Mouse (Mus musculus): Measurements from ENCODE around the gene Myod1. TPM values are rescaled to one million over a fixed set of nuclear protein-coding genes. Genes with fewer than 3 reads are reported as not detected.

Myod1 gene
- polyA plus RNA-seq, 1 experiment from 2014 or later, result 0.14 TPM

DNA sequence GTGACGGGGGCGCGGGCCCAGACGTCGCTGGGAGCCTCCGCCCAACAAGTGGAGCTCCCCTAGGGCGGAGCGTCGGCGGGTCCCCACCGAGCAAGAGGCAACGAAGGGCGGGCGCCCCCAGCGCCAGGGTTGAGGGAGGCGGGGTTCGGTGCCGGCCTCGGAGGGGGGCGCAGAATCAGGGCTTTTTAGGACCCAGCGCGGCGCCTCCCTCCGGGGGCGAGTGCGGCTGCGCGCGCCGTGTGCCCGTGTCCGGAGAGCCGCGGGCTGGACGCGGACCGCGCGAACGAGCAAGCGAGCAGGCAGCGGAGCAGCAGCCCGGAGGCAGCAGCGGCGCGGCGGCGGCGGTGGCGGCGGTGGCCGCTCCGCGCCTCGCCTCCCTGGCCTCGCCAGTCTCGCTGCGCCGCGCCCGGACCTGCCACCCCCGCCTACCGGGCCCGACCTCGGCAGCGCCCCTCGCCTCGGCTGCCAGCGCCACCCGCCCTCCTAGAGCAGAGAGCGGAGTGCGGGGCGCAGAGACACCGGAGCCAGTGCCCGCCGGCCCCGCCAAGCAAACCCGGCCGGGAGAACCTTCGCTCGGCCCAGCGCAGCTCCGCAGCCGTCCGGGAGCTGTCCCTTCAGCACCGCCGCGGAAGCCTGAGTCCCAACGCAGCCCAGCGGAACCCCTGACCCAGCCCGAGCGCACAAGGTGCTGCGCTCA, 20.1 kb downstream of the Myod1 start, which contains the start of gene Kcnc1:
TSS of gene Kcnc1 (plus strand) at position 267 of the 697 bp plus-strand sequence.
- peak within 1 kb of the TSS; percentile 95 for H3K4me3 ChIP-seq (replicated peaks; ENCODE audit: low read length)
- ATAC-seq, result peak; percentile 66
- H3K27me3 ChIP-seq (replicated peaks; ENCODE audit: control insufficient read depth, insufficient read depth, low read length), result peaks cover 22% of the 10 kb centered on the region
- 0% methylated on average over 47 of the region's 93 CpGs for WGBS
- peaks cover 47% of the 10 kb centered on the region for H3K4me1 ChIP-seq (replicated peaks; ENCODE audit: control insufficient read depth, insufficient read depth, low read length)
- H3K27ac ChIP-seq (ENCODE audit: low read length), result peak within 1 kb of the TSS; percentile 79
- peak within 1 kb of the TSS; percentile 87 for H3K4me2 ChIP-seq (ENCODE audit: low read length)
- H3K9me3 ChIP-seq (ENCODE audit: control insufficient read depth, low read length), result no peaks in the 10 kb centered on the region
- no peaks in the 10 kb centered on the region for H3K36me3 ChIP-seq (ENCODE audit: control insufficient read depth, insufficient read depth)
- H3K9ac ChIP-seq (replicated peaks; ENCODE audit: low read depth, low read length), result peak within 1 kb of the TSS; percentile 94

DNA sequence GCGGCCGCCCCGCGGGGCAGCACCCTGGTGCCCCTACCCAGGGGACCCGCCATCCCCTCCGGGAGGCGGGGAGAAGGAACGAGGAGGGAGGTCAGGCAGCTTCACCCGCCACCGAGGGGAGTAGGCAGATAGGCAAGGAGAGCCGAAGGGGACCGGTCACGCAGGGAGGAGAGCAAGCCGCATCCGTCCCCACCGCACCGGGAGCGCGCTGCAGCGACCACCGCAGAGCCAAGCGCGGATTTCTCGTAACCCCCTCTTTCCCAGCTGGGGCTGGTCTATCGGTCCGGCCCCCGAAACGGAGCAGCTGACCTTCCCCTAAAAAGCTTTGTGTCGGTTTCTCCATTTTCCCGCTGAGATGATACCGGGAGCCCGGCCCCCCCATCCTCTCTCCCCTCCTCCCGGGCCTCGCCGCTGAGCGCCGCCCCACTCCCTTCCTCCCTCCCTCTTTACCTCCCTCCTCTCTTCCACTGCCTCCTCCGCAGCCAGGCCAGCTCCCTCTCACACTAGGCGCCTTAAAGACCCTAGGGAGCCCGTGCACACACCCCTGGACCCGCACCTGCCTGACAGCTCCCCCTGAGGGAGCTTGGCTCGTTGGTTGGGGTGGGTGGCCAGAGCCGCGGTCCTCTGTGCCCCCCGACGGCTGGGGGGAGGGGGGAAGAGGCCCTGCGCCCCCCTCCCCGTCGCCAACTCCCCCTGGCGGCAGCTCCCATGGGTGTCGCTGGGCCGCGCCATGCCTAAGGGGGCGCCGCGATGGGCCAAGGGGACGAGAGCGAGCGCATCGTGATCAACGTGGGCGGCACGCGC, 20.9 kb downstream of the Myod1 start:
- Histone ChIP-seq H3K9ac (replicated peaks; ENCODE audit: low read depth, low read length) (peak overlapping the region; percentile 94), H3K9me3 (ENCODE audit: control insufficient read depth, low read length) (no peaks in the 10 kb centered on the region), H3K27ac (ENCODE audit: low read length) (peak overlapping the region; percentile 79), H3K4me2 (ENCODE audit: low read length) (peak overlapping the region; percentile 87), H3K27me3 (replicated peaks; ENCODE audit: control insufficient read depth, insufficient read depth, low read length) (peaks cover 22% of the 10 kb centered on the region), H3K4me1 (replicated peaks; ENCODE audit: control insufficient read depth, insufficient read depth, low read length) (peaks cover 50% of the 10 kb centered on the region), H3K36me3 (ENCODE audit: control insufficient read depth, insufficient read depth) (no peaks in the 10 kb centered on the region), H3K4me3 (replicated peaks; ENCODE audit: low read length) (peak overlapping the region; percentile 95)
- WGBS, result under 1% methylated on average over 54 of the region's 64 CpGs
- ATAC-seq, result peak; percentile 71

DNA sequence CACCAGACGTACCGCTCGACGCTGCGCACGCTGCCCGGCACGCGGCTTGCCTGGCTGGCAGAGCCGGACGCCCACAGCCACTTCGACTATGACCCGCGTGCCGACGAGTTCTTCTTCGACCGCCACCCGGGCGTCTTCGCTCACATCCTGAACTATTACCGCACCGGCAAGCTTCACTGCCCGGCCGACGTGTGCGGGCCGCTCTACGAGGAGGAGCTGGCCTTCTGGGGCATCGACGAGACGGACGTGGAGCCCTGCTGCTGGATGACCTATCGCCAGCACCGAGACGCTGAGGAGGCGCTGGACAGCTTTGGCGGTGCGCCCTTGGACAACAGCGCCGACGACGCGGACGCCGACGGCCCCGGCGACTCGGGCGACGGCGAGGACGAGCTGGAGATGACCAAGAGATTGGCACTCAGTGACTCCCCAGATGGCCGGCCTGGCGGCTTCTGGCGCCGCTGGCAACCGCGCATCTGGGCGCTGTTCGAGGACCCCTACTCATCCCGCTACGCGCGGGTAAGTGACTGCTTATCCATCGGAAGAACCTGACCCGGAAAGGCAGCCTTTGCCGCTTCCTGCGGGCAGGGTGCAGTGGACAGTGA, 21.6 kb downstream of the Myod1 start:
- no peaks in the 10 kb centered on the region for H3K9me3 ChIP-seq (ENCODE audit: control insufficient read depth, low read length)
- WGBS, result 10% methylated on average over 70 of the region's 70 CpGs
- H3K36me3 ChIP-seq (ENCODE audit: control insufficient read depth, insufficient read depth), result no peaks in the 10 kb centered on the region
- peak overlapping the region; percentile 87 for H3K4me2 ChIP-seq (ENCODE audit: low read length)
- H3K4me1 ChIP-seq (replicated peaks; ENCODE audit: control insufficient read depth, insufficient read depth, low read length), result peaks cover 50% of the 10 kb centered on the region
- H3K4me3 ChIP-seq (replicated peaks; ENCODE audit: low read length), result peak overlapping the region; percentile 95
- H3K27ac ChIP-seq (ENCODE audit: low read length), result no peak overlapping the region
- peaks cover 22% of the 10 kb centered on the region for H3K27me3 ChIP-seq (replicated peaks; ENCODE audit: control insufficient read depth, insufficient read depth, low read length)
- H3K9ac ChIP-seq (replicated peaks; ENCODE audit: low read depth, low read length), result peak overlapping the region; percentile 94
- no peak for ATAC-seq

DNA sequence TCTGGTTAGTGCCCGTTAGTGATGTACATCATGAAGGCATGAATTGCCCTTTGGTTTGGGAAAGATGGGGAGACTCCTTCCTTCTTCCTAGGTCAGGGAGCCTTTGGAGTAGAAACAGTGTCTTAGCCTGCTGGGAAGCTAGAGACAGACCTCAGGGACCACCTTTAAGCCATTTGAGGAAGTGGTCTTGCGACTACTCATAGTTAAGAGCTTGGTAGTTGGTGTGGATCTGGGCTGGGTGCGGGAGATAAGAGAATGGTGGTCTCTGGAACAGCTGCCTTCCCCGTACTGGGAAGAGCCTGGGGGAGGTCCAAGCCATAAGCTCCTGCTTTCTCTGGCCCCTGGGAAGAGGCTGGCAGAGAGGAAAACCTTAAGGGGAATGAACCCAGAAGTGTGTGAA, 22.3 kb downstream of the Myod1 start:
- Histone ChIP-seq H3K36me3 (ENCODE audit: control insufficient read depth, insufficient read depth) (no peaks in the 10 kb centered on the region), H3K9ac (replicated peaks; ENCODE audit: low read depth, low read length) (peak overlapping the region; percentile 19; the same call in 1 of the 2 replicates), H3K4me1 (replicated peaks; ENCODE audit: control insufficient read depth, insufficient read depth, low read length) (peaks cover 47% of the 10 kb centered on the region), H3K27me3 (replicated peaks; ENCODE audit: control insufficient read depth, insufficient read depth, low read length) (peaks cover 22% of the 10 kb centered on the region), H3K4me3 (replicated peaks; ENCODE audit: low read length) (peak overlapping the region; percentile 95), H3K9me3 (ENCODE audit: control insufficient read depth, low read length) (no peaks in the 10 kb centered on the region), H3K27ac (ENCODE audit: low read length) (no peak overlapping the region), H3K4me2 (ENCODE audit: low read length) (peak overlapping the region; percentile 87)
- 61% methylated on average over 4 of the region's 4 CpGs for WGBS
- no peak for ATAC-seq

DNA sequence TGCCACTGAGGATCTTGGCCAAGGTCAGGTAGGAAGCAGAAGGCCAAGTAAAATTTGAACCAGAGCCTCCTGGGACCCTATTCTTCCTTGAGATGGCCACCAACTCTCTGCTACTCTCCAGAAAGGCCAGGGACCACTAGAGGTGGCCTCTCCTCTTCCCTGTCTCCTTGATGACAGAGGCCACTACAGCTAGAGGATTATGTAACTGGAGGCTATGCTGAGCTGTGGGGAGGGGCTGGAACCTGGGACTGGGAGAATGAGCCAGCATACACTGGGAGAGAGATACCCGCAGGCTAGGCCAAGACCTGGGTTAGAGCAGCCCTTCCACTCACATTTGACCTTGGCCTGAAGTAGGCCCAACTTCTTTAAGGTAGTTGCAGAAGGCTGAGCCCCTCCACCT, 23.4 kb downstream of the Myod1 start:
- Histone ChIP-seq H3K9me3 (ENCODE audit: control insufficient read depth, low read length) (no peaks in the 10 kb centered on the region), H3K27ac (ENCODE audit: low read length) (no peak overlapping the region), H3K27me3 (replicated peaks; ENCODE audit: control insufficient read depth, insufficient read depth, low read length) (peaks cover 17% of the 10 kb centered on the region), H3K4me3 (replicated peaks; ENCODE audit: low read length) (peak overlapping the region; percentile 34), H3K4me1 (replicated peaks; ENCODE audit: control insufficient read depth, insufficient read depth, low read length) (peaks cover 47% of the 10 kb centered on the region), H3K36me3 (ENCODE audit: control insufficient read depth, insufficient read depth) (no peaks in the 10 kb centered on the region), H3K4me2 (ENCODE audit: low read length) (peak overlapping the region; percentile 87), H3K9ac (replicated peaks; ENCODE audit: low read depth, low read length) (peak overlapping the region; percentile 49; the same call in 1 of the 2 replicates)
- no peak for ATAC-seq
- WGBS, result 93% methylated on average over 1 of the region's 1 CpGs

DNA sequence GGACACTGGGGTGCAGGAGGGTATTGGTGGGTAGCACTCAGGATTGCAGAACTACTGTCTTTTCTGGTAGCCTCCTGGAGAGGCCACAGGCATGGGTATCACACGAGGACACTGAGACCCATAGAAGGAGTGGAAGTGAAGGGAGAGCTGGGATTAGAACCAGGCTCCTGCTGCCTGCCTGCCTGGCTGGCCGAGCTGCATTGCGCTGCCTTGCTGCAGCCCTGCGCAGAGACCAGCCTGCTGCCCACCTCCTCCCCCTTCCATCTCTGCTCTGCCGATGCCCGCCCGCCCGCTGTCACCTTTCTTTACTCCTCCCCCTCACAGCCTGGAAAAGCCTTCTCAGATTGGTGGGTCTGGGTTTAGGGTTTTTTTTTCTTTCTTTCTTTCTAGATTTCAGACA, 24.1 kb downstream of the Myod1 start:
- peak overlapping the region; percentile 49 for H3K9ac ChIP-seq (replicated peaks; ENCODE audit: low read depth, low read length)
- 28% methylated on average over 8 of the region's 8 CpGs for WGBS
- H3K36me3 ChIP-seq (ENCODE audit: control insufficient read depth, insufficient read depth), result no peaks in the 10 kb centered on the region
- no peaks in the 10 kb centered on the region for H3K9me3 ChIP-seq (ENCODE audit: control insufficient read depth, low read length)
- H3K4me2 ChIP-seq (ENCODE audit: low read length), result peak overlapping the region; percentile 87
- peaks cover 11% of the 10 kb centered on the region for H3K27me3 ChIP-seq (replicated peaks; ENCODE audit: control insufficient read depth, insufficient read depth, low read length)
- no peak overlapping the region for H3K27ac ChIP-seq (ENCODE audit: low read length)
- no peak for ATAC-seq
- H3K4me1 ChIP-seq (replicated peaks; ENCODE audit: control insufficient read depth, insufficient read depth, low read length), result peaks cover 47% of the 10 kb centered on the region
- peak overlapping the region; percentile 34 for H3K4me3 ChIP-seq (replicated peaks; ENCODE audit: low read length)

DNA sequence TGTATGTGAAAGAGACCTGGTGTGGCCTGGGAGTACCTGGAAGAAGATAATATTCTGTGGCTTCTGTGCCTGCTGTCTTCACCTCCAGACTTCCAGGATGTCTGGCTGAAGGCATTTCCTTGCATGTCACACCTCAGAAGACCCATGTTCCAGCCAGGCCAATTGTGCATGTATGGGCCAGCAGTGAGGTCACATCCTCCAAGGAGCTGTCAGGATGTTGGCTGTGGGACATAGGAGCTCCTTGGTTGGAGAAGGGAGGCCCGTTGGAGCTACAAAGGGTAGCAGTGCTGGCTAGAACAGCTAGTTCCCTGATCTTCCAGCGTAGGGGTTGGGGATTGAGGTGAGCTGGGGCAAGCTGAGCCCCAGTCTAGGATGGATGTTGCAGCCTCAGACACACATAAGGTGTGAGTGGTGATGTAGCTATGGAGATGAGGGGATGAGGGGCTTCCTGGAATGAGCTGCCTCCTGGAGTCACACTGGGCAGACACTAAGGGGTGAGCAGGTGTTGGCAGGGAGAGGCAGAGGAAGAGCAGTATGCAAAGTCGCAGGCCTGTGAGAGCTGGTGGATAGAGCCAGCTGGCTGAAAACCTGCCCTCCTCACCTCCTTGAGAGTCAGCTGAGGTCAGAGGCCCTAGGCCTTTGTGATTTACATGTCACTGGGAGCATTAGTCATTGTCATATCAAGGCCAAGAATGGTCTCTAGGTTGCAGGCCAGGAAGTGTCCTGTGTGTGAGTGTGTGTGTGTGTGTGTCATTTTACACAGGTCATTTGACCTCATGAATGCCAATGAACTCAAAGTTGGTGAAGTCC, 25.3 kb downstream of the Myod1 start:
- no peak overlapping the region for H3K9ac ChIP-seq (replicated peaks; ENCODE audit: low read depth, low read length)
- peaks cover 42% of the 10 kb centered on the region for H3K4me1 ChIP-seq (replicated peaks; ENCODE audit: control insufficient read depth, insufficient read depth, low read length)
- peak overlapping the region; percentile 37 for H3K4me2 ChIP-seq (ENCODE audit: low read length)
- peaks cover 7% of the 10 kb centered on the region; the same call in 1 of the 2 replicates for H3K27me3 ChIP-seq (replicated peaks; ENCODE audit: control insufficient read depth, insufficient read depth, low read length)
- no peak overlapping the region; the same call in 1 of the 2 replicates for H3K4me3 ChIP-seq (replicated peaks; ENCODE audit: low read length)
- H3K9me3 ChIP-seq (ENCODE audit: control insufficient read depth, low read length), result no peaks in the 10 kb centered on the region
- ATAC-seq, result no peak
- H3K27ac ChIP-seq (ENCODE audit: low read length), result no peak overlapping the region
- H3K36me3 ChIP-seq (ENCODE audit: control insufficient read depth, insufficient read depth), result no peaks in the 10 kb centered on the region
- 72% methylated on average over 3 of the region's 3 CpGs for WGBS

DNA sequence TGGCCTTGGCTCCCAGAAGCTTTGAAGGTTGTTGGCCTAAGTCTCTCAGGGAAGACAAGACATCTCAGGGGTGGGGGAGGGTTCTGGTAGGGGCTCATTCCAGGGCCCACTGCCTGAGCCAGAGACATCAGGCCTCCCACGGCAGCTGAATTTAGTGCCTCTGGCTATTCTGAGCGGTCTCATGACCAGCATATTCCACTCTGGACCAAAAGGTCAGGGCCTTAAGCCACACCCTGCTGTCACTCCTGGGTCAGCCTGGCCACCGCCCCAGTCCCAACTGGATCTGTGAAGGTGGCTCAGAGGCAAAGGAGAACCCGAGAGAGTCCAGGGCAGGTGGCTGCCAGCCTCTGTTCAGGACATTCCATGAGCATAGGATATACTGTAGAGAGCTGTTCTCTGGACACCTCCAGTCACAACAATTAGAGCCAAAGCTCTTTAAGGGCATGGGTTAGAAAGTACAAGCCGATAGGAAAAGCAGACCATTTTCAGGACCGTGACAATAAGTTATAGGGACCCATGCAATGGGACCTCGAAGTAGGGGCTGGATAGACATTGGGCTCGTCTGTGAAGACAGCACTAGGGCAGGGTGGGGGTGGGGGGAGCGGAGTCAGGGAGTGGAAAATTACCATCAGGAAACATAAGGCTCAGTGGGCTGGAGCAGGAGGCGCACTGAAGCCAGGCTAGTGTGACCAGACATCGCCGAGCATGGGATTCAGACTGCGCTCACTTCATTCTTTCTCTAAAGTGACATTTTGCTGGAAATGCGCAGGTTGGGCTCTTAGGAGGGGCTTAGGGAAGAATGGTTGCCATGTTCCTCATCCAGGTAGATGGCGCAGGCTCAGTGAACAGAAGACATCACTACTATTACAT, 27.6 kb downstream of the Myod1 start:
- no peak overlapping the region for H3K9ac ChIP-seq (replicated peaks; ENCODE audit: low read depth, low read length)
- no peaks in the 10 kb centered on the region for H3K9me3 ChIP-seq (ENCODE audit: control insufficient read depth, low read length)
- no peaks in the 10 kb centered on the region for H3K36me3 ChIP-seq (ENCODE audit: control insufficient read depth, insufficient read depth)
- H3K27ac ChIP-seq (ENCODE audit: low read length), result no peak overlapping the region
- 82% methylated on average over 15 of the region's 15 CpGs for WGBS
- no peak overlapping the region for H3K4me3 ChIP-seq (replicated peaks; ENCODE audit: low read length)
- no peak overlapping the region for H3K4me2 ChIP-seq (ENCODE audit: low read length)
- peaks cover 27% of the 10 kb centered on the region for H3K4me1 ChIP-seq (replicated peaks; ENCODE audit: control insufficient read depth, insufficient read depth, low read length)
- ATAC-seq, result no peak
- H3K27me3 ChIP-seq (replicated peaks; ENCODE audit: control insufficient read depth, insufficient read depth, low read length), result peaks cover under 1% of the 10 kb centered on the region; the same call in 1 of the 2 replicates

All from forebrain, embryonic 16.5 days (tissue).